Mouse (Mus musculus) kidney, postnatal 0 days (tissue): ENCODE measurements around the gene Flot1. TPM values are rescaled to one million over a fixed set of nuclear protein-coding genes. Genes with fewer than 3 reads are reported as not detected.

Experiments
- ATAC-seq: fragments of 200-750 bp; cut with Nextera tagmentation; replicated peaks from 2 replicates; pipeline ENCODE4 v1.8.0; 2017; ENCODE audit warnings: low read depth, moderate number of reproducible peaks, moderate TSS enrichment, moderate library complexity; ENCODE audit not compliant: low FRiP score
- DNase-seq: peaks from one replicate; pipeline ENCODE4 v3.0.0-alpha.2; 2016; ENCODE audit warnings: low spot score
- H3K27ac ChIP-seq: fragments of 300-500 bp; sonication (generic); 2 replicates; pipeline ENCODE4 v1.5.1; 2014; ENCODE audit warnings: mild to moderate bottlenecking
- H3K27me3 ChIP-seq: fragments of 300-500 bp; sonication (generic); 2 replicates; pipeline ENCODE4 v1.6.1; 2014; ENCODE audit warnings: low read length, mixed read lengths; ENCODE audit not compliant: insufficient read depth
- H3K36me3 ChIP-seq: fragments of 300-500 bp; sonication (generic); 2 replicates; pipeline ENCODE4 v1.6.1; 2014; ENCODE audit warnings: low read length, mixed read lengths; ENCODE audit not compliant: insufficient read depth
- H3K4me1 ChIP-seq: fragments of 300-500 bp; sonication (generic); replicated peaks from 2 replicates; pipeline ENCODE4 v1.6.1; 2014; ENCODE audit warnings: antibody characterized with exemption, low read length, mixed read lengths; ENCODE audit not compliant: insufficient read depth
- H3K4me2 ChIP-seq: fragments of 300-500 bp; sonication (generic); 2 replicates; pipeline ENCODE4 v1.6.1; 2014; ENCODE audit warnings: mild to moderate bottlenecking, low read length, moderate library complexity, mixed read lengths
- H3K4me3 ChIP-seq: fragments of 300-500 bp; sonication (generic); replicated peaks from 2 replicates; pipeline ENCODE4 v1.5.1; 2014; ENCODE audit warnings: low read depth, low read length
- H3K9ac ChIP-seq: fragments of 300-500 bp; sonication (generic); 2 replicates; pipeline ENCODE4 v1.6.1; 2014; ENCODE audit warnings: low read depth, low read length
- H3K9me3 ChIP-seq: fragments of 300-500 bp; sonication (generic); replicated peaks from 2 replicates; pipeline ENCODE4 v1.6.1; 2016; ENCODE audit warnings: low read length, inconsistent platforms, mixed read lengths
- CTCF ChIP-seq: IDR thresholded peaks from 2 replicates; pipeline ENCODE4 v1.5.1; 2016; ENCODE audit warnings: antibody characterized with exemption, low read depth, mild to moderate bottlenecking, moderate library complexity
- WGBS: fragments of 180-500 bp; shearing (Covaris S2); extraction: QIAGEN DNeasy Blood & Tissue Kit; methylation state at CpG from one replicate; pipeline ENCODE4 v1.1.7; 2014; 5-methylcytosine and 5-hydroxymethylcytosine counted together
- polyA plus RNA-seq: library from polyadenylated mRNA; unstranded; fragments of >200 nt; fragmentation: Nextera tagmentation; extraction: Ambion mirVana; gene quantifications from 2 replicates; pipeline ENCODE4 v1.2.1, GENCODE M21; 2015

The Flot1 gene
- polyA plus RNA-seq, 1 experiment from 2014 or later: 52.2 TPM

DNA sequence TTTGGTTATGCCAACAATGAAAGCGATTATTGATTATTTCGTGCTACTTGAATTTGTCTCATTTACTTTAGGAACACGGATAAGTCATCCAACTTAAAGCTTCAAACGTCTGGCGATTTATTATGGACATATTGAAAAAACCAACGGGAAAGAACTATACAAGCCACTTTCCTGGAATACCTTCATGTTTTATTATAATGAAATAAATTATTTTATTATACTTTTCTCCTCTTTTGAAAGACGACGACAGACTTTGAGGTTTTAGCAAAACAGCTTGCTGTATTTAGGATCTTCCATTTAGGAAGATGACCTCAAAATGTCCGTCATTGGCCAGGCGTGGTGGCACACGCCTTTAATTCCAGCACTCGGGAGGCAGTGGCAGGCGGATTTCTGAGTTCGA, 17.5 kb downstream of the Flot1 start:
- ATAC-seq (no peak), DNase-seq (no peak)
- H3K4me3 ChIP-seq: peak overlapping the region; percentile 42
- peaks cover 9% of the 10 kb centered on the region for H3K36me3 ChIP-seq
- peak overlapping the region; percentile 2; the same call in 1 of the 2 replicates for H3K9ac ChIP-seq
- no peaks in the 10 kb centered on the region for H3K27me3 ChIP-seq
- WGBS: 51% methylated on average over 14 of the region's 14 CpGs
- peak overlapping the region; percentile 8; the same call in 1 of the 2 replicates for H3K27ac ChIP-seq
- peak overlapping the region; percentile 55 for H3K4me2 ChIP-seq
- peaks cover 4% of the 10 kb centered on the region; the same call in 1 of the 2 replicates for H3K4me1 ChIP-seq
- no peaks in the 10 kb centered on the region for H3K9me3 ChIP-seq
- TF ChIP-seq CTCF: no peak

DNA sequence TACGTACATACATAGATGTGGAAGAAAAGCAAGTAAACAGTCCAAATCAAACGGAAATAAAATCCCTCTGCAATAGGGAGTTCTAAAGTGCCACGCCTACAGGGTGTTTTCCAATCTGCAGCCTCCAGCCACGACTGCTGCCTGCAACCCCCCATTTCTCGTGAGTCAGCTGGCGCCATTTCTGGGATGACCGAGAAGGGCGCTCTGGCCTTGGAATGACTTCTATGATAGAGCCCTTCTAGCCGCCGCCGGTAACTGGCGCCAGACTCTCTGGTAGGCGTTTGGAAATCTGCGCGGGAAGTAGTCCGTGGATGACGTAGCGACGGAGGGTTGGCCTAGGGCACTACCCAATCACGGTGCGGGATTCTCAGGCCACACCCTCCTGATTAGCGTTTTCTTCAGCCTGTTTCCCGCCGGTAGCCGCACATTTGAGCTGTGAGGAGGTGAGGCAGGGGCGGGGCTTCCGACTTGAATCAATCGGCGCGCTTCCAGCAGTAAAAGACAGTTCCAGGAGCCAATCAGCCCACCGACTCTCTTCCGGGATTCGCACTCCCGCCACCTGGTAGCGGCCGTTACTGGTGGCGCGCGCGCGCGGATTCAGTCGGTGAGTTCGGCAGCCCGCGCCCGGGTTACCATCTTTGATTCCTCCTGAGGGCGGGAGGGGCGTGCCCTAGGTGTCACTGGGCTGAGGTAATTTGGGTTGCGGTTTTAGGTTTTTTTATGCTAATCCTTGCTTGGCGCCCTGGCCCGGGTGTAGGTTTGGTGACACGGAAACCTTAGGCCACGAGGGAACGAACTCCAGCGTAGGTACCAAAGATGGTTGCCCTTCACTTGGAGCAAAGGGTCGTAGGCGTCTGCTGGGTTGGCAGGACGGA, 18.3 kb downstream of the Flot1 start, which contains the start of gene Mdc1:
Mdc1 (plus strand) TSS at position 440 of the 875 bp plus-strand sequence.
- H3K36me3 ChIP-seq: peaks cover 3% of the 10 kb centered on the region; the same call in 1 of the 2 replicates
- peak; percentile 100 for DNase-seq

DNA sequence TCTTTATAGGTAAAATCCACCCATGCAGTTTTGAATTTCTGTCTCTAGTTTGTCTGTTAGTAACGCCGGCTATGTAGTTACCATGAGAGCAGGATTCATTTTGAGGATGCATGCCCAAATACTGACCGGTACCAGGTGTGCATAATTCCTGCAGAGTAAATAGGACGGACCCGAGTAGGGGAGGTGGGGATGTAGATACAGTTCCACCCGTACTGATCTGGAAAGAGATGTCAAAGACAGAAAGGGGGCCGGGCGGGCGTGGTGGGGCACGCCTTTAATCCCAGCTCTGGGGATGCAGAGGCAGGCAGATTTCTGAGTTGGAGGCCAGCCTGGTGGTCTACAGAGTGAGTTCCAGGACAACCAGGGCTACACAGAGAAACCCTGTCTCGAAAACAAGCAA, 19.0 kb downstream of the Flot1 start:
- H3K9me3 ChIP-seq: no peaks in the 10 kb centered on the region
- H3K4me2 ChIP-seq: peak overlapping the region; percentile 55
- ATAC-seq (no peak), DNase-seq (no peak)
- peak overlapping the region; percentile 33; the same call in 1 of the 2 replicates for H3K27ac ChIP-seq
- H3K4me3 ChIP-seq: peak overlapping the region; percentile 42
- H3K27me3 ChIP-seq: no peaks in the 10 kb centered on the region
- TF ChIP-seq CTCF: no peak
- WGBS: 12% methylated on average over 11 of the region's 11 CpGs
- H3K4me1 ChIP-seq: 0 out of 2 replicates have a peak, but pooled peaks cover 4% of the 10 kb centered on the region
- H3K36me3 ChIP-seq: peaks cover 3% of the 10 kb centered on the region; the same call in 1 of the 2 replicates
- peak overlapping the region; percentile 19 for H3K9ac ChIP-seq

More for the DNA sequence above, 18.3 kb downstream of the Flot1 start, which contains the start of gene Mdc1:
- Histone ChIP-seq H3K4me2 (peak within 1 kb of the TSS; percentile 55), H3K27ac (peak within 1 kb of the TSS; percentile 33; the same call in 1 of the 2 replicates), H3K4me1 (0 out of 2 replicates have a peak, but pooled peaks cover 4% of the 10 kb centered on the region), H3K27me3 (no peaks in the 10 kb centered on the region), H3K4me3 (peak within 1 kb of the TSS; percentile 42), H3K9me3 (no peaks in the 10 kb centered on the region), H3K9ac (peak within 1 kb of the TSS; percentile 19)
- whole genome bisulfite sequencing: under 1% methylated on average over 59 of the region's 59 CpGs
- peak; percentile 47 for TF ChIP-seq CTCF
- peak; percentile 95 for ATAC-seq

DNA sequence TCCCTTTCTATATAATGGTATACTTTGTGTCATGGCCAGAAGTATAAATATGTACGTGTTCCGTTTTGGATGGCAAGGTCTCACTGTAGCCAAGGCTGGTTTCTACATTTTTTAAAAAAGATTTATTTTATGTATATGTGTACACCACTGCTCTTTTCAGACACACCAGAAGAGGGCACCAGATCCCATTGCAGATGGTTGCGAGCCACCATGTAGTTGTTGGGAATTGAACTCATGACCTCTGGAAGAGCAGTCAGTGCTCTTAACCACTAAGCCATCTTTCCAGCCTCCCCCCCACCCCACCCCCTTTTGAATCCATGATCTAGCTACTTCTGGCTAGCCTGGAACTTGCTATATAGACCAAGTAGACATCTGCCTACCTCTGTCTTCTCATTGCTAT, 20.5 kb downstream of the Flot1 start:
- peaks cover 12% of the 10 kb centered on the region; the same call in 1 of the 2 replicates for H3K36me3 ChIP-seq
- no peak for ATAC-seq
- H3K27ac ChIP-seq: no peak overlapping the region
- H3K9ac ChIP-seq: no peak overlapping the region
- H3K4me2 ChIP-seq: no peak overlapping the region
- 87% methylated on average over 3 of the region's 3 CpGs for WGBS
- no peaks in the 10 kb centered on the region for H3K9me3 ChIP-seq
- 0 out of 2 replicates have a peak, but pooled peaks cover 4% of the 10 kb centered on the region for H3K4me1 ChIP-seq
- DNase-seq: no peak
- no peak overlapping the region for H3K4me3 ChIP-seq
- no peaks in the 10 kb centered on the region for H3K27me3 ChIP-seq
- peak; percentile 46 for TF ChIP-seq CTCF

DNA sequence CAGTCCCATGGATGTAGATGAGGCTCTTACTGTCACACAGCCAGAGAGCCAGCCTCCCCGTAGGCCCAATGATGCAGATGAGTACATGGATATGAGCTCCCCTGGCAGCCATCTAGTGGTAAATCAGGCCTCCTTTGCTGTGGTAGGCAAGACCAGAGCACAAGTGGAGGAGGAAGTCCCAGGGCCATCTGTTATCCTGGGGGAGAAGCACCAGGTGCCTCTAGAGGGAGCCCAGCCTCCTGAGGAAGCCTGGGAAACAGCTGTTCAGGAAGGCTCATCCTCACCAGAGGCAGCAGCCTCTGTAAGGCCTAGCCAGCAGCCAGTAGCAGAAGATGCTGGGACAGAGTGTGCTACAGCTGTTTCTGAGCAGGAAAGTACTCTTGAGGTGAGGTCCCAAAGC, 25.1 kb downstream of the Flot1 start:
- H3K4me3 ChIP-seq: no peak overlapping the region
- H3K4me1 ChIP-seq: no peaks in the 10 kb centered on the region
- peak; percentile 52 for TF ChIP-seq CTCF
- peaks cover 41% of the 10 kb centered on the region for H3K36me3 ChIP-seq
- H3K9me3 ChIP-seq: no peaks in the 10 kb centered on the region
- no peaks in the 10 kb centered on the region for H3K27me3 ChIP-seq
- H3K9ac ChIP-seq: no peak overlapping the region
- WGBS: 53% methylated on average over 1 of the region's 1 CpGs
- ATAC-seq (0 out of 2 replicates have a peak, but pooled peaks have one; percentile 35), DNase-seq (peak; percentile 49)
- H3K27ac ChIP-seq: no peak overlapping the region; the same call in 1 of the 2 replicates
- H3K4me2 ChIP-seq: no peak overlapping the region

DNA sequence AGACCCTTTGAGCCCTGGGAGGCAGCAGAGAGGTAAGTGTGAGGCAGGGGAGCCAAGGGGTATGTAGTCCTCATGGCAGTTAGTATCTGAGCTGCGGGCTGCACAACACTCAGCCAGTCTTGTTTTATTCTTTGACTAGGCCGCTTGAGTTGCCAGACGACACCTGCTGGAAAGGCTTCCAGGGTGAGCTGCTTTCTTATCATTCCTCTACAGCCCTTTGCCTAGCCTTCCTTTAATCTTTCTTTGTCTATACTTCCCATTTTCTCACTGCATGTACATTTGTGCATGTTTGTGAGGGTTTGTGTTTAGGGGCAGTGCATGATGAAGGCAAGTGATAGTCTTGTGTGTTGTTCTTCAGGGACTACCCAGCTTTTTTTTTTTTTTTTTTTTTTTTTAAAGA, 27.9 kb downstream of the Flot1 start:
- H3K4me3 ChIP-seq: no peak overlapping the region
- H3K4me2 ChIP-seq: no peak overlapping the region
- no peak overlapping the region for H3K9ac ChIP-seq
- WGBS: 93% methylated on average over 3 of the region's 3 CpGs
- no peak for DNase-seq
- no peak for ATAC-seq
- no peaks in the 10 kb centered on the region for H3K4me1 ChIP-seq
- H3K36me3 ChIP-seq: peaks cover 47% of the 10 kb centered on the region
- H3K27ac ChIP-seq: no peak overlapping the region
- no peaks in the 10 kb centered on the region for H3K9me3 ChIP-seq
- H3K27me3 ChIP-seq: no peaks in the 10 kb centered on the region
- no peak for TF ChIP-seq CTCF
